Mouse (Mus musculus) CH12.LX (cell line): ENCODE results near the gene Rfx7. TPM values are rescaled to one million over a fixed set of nuclear protein-coding genes. Genes with fewer than 3 reads are reported as not detected.

Experiments
- DNase-seq: peaks from one replicate; pipeline ENCODE4 v3.0.0-alpha.2; 2013; ENCODE audit errors: extremely low read depth
- H3K27ac ChIP-seq: 2 replicates; pipeline ENCODE4 v1.5.1; 2012; ENCODE audit warnings: low read depth, mild to moderate bottlenecking, control low read depth, moderate library complexity; ENCODE audit not compliant: insufficient read depth
- H3K27me3 ChIP-seq: replicated peaks from 2 replicates; pipeline ENCODE3; 2012; ENCODE audit warnings: inconsistent platforms
- H3K36me3 ChIP-seq, 2 experiments: replicated peaks in 1 of 2; 2 replicates each; pipeline versions ENCODE3 to v1.6.1; 2012; ENCODE audit warnings: inconsistent platforms in 1 of 2, low read length in 1 of 2, mild to moderate bottlenecking in 1 of 2, mixed read lengths in 1 of 2, moderate library complexity in 1 of 2; ENCODE audit not compliant: control insufficient read depth in 1 of 2, insufficient read depth in 1 of 2
- H3K4me1 ChIP-seq, 2 experiments: 2 replicates each; pipeline ENCODE4 v1.6.1; 2012; ENCODE audit warnings: inconsistent platforms in 1 of 2, moderate library complexity in 1 of 2; ENCODE audit not compliant: insufficient read depth in 2 of 2, control insufficient read depth in 1 of 2
- H3K4me2 ChIP-seq: 2 replicates; pipeline ENCODE4 v1.6.1; 2012; ENCODE audit warnings: low read depth, mild to moderate bottlenecking, control low read depth; ENCODE audit not compliant: poor library complexity, insufficient read depth, severe bottlenecking
- H3K4me3 ChIP-seq, 3 experiments: fragments of 150-350 bp in 1 of 3; sonication (generic) in 1 of 3; replicated peaks in 1 of 3; 2 replicates each; pipeline versions ENCODE3 to v1.5.1; 2011 to 2012; ENCODE audit warnings: low read depth in 2 of 3, low read length in 2 of 3, mild to moderate bottlenecking in 2 of 3, moderate library complexity in 2 of 3, control low read depth in 1 of 3, improper control_type of control experiment in 1 of 3, inconsistent platforms in 1 of 3, mixed read lengths in 1 of 3; ENCODE audit not compliant: poor library complexity in 1 of 3
- H3K79me2 ChIP-seq: replicated peaks from 2 replicates; pipeline ENCODE4 v1.6.1; 2012; ENCODE audit warnings: mild to moderate bottlenecking, moderate library complexity; ENCODE audit not compliant: control insufficient read depth, poor library complexity, insufficient read depth, severe bottlenecking; ENCODE audit errors: extremely low read depth
- H3K9ac ChIP-seq: 2 replicates; pipeline ENCODE4 v1.6.1; 2012; ENCODE audit warnings: low read depth, mild to moderate bottlenecking, control low read depth, moderate library complexity; ENCODE audit not compliant: insufficient read depth
- H3K9me3 ChIP-seq: replicated peaks from 2 replicates; pipeline ENCODE3; 2012; ENCODE audit warnings: low read length, inconsistent platforms, mixed read lengths
- CTCF ChIP-seq, 2 experiments: IDR thresholded peaks in 1 of 2; conservative IDR thresholded peaks in 1 of 2; 2 replicates each; pipeline ENCODE4 v1.5.1; 2011 to 2012; ENCODE audit warnings: low read depth in 2 of 2, low read length in 2 of 2, improper control_type of control experiment in 1 of 2, inconsistent platforms in 1 of 2, mild to moderate bottlenecking in 1 of 2, moderate library complexity in 1 of 2
- E2F4 ChIP-seq: IDR thresholded peaks from 2 replicates; pipeline ENCODE4 v1.6.1; 2011; ENCODE audit warnings: low read depth, low read length, improper control_type of control experiment; ENCODE audit not compliant: insufficient replicate concordance
- JUN ChIP-seq: IDR thresholded peaks from 2 replicates; pipeline ENCODE4 v1.6.1; 2011; ENCODE audit warnings: low read depth, mild to moderate bottlenecking, low read length, improper control_type of control experiment, moderate library complexity; ENCODE audit not compliant: insufficient read depth
- MAFK ChIP-seq: IDR thresholded peaks from 2 replicates; pipeline ENCODE4 v1.6.1; 2011; ENCODE audit warnings: low read length, improper control_type of control experiment; ENCODE audit not compliant: insufficient replicate concordance
- NELFE ChIP-seq: IDR thresholded peaks from 2 replicates; pipeline ENCODE4 v1.6.1; 2011; ENCODE audit warnings: low read depth, low read length, improper control_type of control experiment
- POLR2A ChIP-seq: IDR thresholded peaks from 2 replicates; pipeline ENCODE4 v1.6.1; 2011; ENCODE audit warnings: low read depth, mild to moderate bottlenecking, improper control_type of control experiment, low read length
- ZC3H11A ChIP-seq: IDR thresholded peaks from 2 replicates; pipeline ENCODE4 v1.6.1; 2012; ENCODE audit warnings: low read depth, mild to moderate bottlenecking, inconsistent platforms, low read length, improper control_type of control experiment
- ZMIZ1 ChIP-seq: IDR thresholded peaks from 2 replicates; pipeline ENCODE4 v1.6.1; 2012; ENCODE audit warnings: low read depth, mild to moderate bottlenecking, inconsistent platforms, low read length, improper control_type of control experiment
- dilution Hi-C: fragments of 300-500 bp; cut with MboI; formaldehyde crosslinking; loops from 2 replicates; pipeline ENCODE4 v1.14.3; 2020; ENCODE audit warnings: low sequenced_read_pairs; ENCODE audit not compliant: extremely low pct_unique_long_range_greater_than_20kb, extremely low pct_ligation_motif_present
- in situ Hi-C: fragments of 300-500 bp; cut with MboI; formaldehyde crosslinking; loops from 3 replicates; pipeline ENCODE4 v1.14.3; 2019; ENCODE audit warnings: low sequenced_read_pairs, low pct_ligation_motif_present, low pct_unique_long_range_greater_than_20kb, mixed read lengths
- polyA plus RNA-seq: library from polyadenylated mRNA; unstranded; fragments of >175 nt; gene quantifications from 2 replicates; pipeline ENCODE4 v1.2.1, GENCODE M21; 2012; ENCODE audit warnings: low read depth; ENCODE audit not compliant: insufficient read length
- total RNA-seq, 2 experiments: library from RNA; depleted of rRNA; stranded (reverse); fragments of 300-350 nt in 1 of 2; fragments of >200 nt in 1 of 2; gene quantifications; 2 replicates each; pipeline ENCODE4 v1.2.3; 2012 to 2014

Gene Rfx7
- total and polyA plus RNA-seq, 3 experiments = 18.4 to 49.9 (median 27.3) TPM

GRCm38 (mm10) chr9:72496691-72497090 is 35.3 kb upstream of the Rfx7 start:
- dilution Hi-C loops = no loop called here
- Histone ChIP-seq H3K4me3 (no peak overlapping the region), H3K9ac (no peak overlapping the region), H3K79me2 (no peaks in the 10 kb centered on the region), H3K27ac (no peak overlapping the region), H3K36me3 (peaks cover 0 to 6% of the 10 kb centered on the region in 2 experiments)
- TF ChIP-seq ZMIZ1 = no peak
- TF ChIP-seq, all 38 proteins: peak for 0
- Histone ChIP-seq H3K9me3 (no peaks in the 10 kb centered on the region), H3K4me1 (peaks cover 6 to 20% of the 10 kb centered on the region in 2 experiments), H3K27me3 (no peaks in the 10 kb centered on the region), H3K4me2 (no peak overlapping the region)
- in situ Hi-C loops = no loop called here
- no peak for DNase-seq

GRCm38 (mm10) chr9:72497171-72497570 is 34.9 kb upstream of the Rfx7 start:
- peaks cover 0 to 6% of the 10 kb centered on the region in 2 experiments for H3K36me3 ChIP-seq
- H3K4me1 ChIP-seq = peaks cover 6 to 20% of the 10 kb centered on the region in 2 experiments
- no peaks in the 10 kb centered on the region for H3K79me2 ChIP-seq
- no peak overlapping the region for H3K27ac ChIP-seq
- dilution Hi-C loops (no loop called here), in situ Hi-C loops (no loop called here)
- DNase-seq = no peak
- no peaks in the 10 kb centered on the region for H3K9me3 ChIP-seq
- TF ChIP-seq ZC3H11A = no peak
- TF ChIP-seq MAFK = no peak
- no peak for TF ChIP-seq POLR2A
- TF ChIP-seq JUN = no peak
- TF ChIP-seq CTCF (conservative IDR thresholded peaks at IDR 0.05 in 1 of 2, IDR thresholded peaks at IDR 0.05 in 1 of 2; ENCODE audit: low read depth in 2 of 2, low read length in 2 of 2) = no peak
- no peak for TF ChIP-seq E2F4
- H3K27me3 ChIP-seq = no peaks in the 10 kb centered on the region
- no peak overlapping the region for H3K9ac ChIP-seq
- H3K4me3 ChIP-seq = no peak overlapping the region
- no peak overlapping the region for H3K4me2 ChIP-seq

GRCm38 (mm10) chr9:72512229-72512981 is 19.6 kb upstream of the Rfx7 start:
- no peak for DNase-seq
- no peaks in the 10 kb centered on the region for H3K9me3 ChIP-seq
- TF ChIP-seq NELFE (no peak), CTCF (conservative IDR thresholded peaks at IDR 0.05 in 1 of 2, IDR thresholded peaks at IDR 0.05 in 1 of 2; ENCODE audit: low read depth in 2 of 2, low read length in 2 of 2) (no peak)
- TF ChIP-seq, all 38 proteins: peak for 0
- Histone ChIP-seq H3K4me2 (no peak overlapping the region), H3K27ac (no peak overlapping the region), H3K9ac (no peak overlapping the region), H3K36me3 (peaks cover 0 to 23% of the 10 kb centered on the region in 2 experiments), H3K27me3 (no peaks in the 10 kb centered on the region), H3K79me2 (no peaks in the 10 kb centered on the region), H3K4me3 (no peak overlapping the region), H3K4me1 (no peaks in the 10 kb centered on the region)
- in situ Hi-C loops (no loop called here), dilution Hi-C loops (no loop called here)
